Mouse (Mus musculus) layer of hippocampus, postnatal 10 days (tissue): Measurements from ENCODE around the gene Spata18. TPM values are rescaled to one million over a fixed set of nuclear protein-coding genes. Genes with fewer than 3 reads are reported as not detected.

Experiments
- DNase-seq, 2 experiments: peaks; one replicate each; pipeline ENCODE4 v3.0.0; 2021; ENCODE audit warnings: low spot score in 2 of 2
- long read RNA-seq: library from polyadenylated mRNA; stranded (forward); transcript quantifications from one replicate; pipeline ENCODE4 v2.0.0, GENCODE M21; 2023
- total RNA-seq, 2 experiments: library from RNA; stranded (reverse); gene quantifications; 2 replicates each; pipeline ENCODE4 v1.2.3; 2021

The Spata18 gene
- 1 to 10 TPM; 2.4 to 2.6 TPM for total RNA-seq
- long read RNA-seq: 0 reads

- DNase-seq: peak in 1 of 2 experiments; percentile 20
These were observed at the start of gene Spata18 for GRCm38 (mm10) chr5:73651061-73651854. Spata18 (plus strand) TSS chr5:73651379.

DNA sequence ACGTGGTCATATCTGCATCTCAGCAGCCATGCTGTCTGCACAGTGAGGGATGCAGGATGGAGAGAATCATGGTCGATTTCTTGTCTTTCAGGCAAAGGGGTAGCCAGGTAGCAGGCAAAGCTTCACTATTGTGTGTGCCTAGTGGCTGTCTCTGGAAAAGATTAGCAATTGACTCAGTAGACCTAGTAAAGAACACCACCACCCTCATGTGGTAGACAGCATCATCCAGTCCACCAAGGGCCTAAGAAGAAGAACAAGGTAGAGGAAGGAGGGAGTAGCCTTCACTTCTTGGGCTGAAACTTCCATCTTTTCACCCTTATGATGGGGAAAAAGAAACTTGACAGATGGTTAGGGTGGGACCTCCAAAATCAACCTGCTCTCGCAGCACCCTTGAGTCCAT is 48.3 kb upstream of the Spata18 start:
- no peak for DNase-seq

- no peak for DNase-seq
These were observed 46.6 kb upstream of the Spata18 start for GRCm38 (mm10) chr5:73604542-73604941.

- no peak for DNase-seq
These were observed 46.2 kb upstream of the Spata18 start for GRCm38 (mm10) chr5:73604964-73605363.

GRCm38 (mm10) chr5:73611071-73611470 is 40.1 kb upstream of the Spata18 start:
- DNase-seq: no peak

DNA sequence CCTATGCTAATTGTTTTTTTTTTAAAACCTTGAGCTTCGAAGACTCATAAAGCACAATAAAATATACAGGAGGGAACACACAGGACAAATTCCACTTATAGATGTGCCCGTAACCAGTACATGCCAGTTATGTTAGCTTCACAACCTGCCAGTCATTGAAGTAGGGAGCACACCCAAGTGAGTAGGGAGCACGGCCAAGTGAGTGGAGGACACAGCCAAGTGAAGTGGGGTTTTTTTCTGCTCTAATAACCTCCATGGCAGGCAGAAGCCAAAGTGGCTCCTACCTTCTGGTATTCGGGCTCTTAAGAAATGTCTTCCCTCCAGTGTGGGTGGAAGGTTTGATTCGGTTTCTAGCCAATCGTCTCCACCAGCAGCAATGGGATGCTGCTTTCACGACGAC is 37.9 kb upstream of the Spata18 start:
- DNase-seq: no peak

GRCm38 (mm10) chr5:73615211-73615610 is 36.0 kb upstream of the Spata18 start:
- DNase-seq: no peak

GRCm38 (mm10) chr5:73618969-73619368 is 32.2 kb upstream of the Spata18 start:
- no peak for DNase-seq

DNA sequence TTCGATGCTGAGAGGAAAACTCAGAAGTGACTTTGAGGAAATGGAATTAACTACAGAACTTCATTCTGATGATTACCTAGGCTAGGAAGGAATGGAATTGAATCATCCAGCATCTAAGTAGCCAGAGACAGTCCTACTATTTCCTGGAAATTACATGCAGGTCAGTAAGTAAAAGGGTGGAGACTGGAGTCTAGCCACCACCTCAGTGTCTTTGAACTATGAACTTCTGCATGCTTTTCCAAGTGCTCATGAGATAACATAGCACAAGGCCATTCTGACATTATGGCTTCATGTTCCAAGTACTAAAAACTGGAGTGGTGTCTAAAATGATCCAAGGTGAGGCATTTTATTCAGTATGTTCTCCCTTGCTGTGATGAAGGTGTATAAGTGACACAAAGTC is 25.7 kb upstream of the Spata18 start:
- DNase-seq: no peak

- DNase-seq: no peak
These were observed 24.3 kb upstream of the Spata18 start for GRCm38 (mm10) chr5:73626842-73627241.

- no peak for DNase-seq
These were observed 23.6 kb upstream of the Spata18 start for GRCm38 (mm10) chr5:73627559-73627958.

- no peak for DNase-seq
These were observed 23.2 kb upstream of the Spata18 start for GRCm38 (mm10) chr5:73627991-73628390.

DNA sequence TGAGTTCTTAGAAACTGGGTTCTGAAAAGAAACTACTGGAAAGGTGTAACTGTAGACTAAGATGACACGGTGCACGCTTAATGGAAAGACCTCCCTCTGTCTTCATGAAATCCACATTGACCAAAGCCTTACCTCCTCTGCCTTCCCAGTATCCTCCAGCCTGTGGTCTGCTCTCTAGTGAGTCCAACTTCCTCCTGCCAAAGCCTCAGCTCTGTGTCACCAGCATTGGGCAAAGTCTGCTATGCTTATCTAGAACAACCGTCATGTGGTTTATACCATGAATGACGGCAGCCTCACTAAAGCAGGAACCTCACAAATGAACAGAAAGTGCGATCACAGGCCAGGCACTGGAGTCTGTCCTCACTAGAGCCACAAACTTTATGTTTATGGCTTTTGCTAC is 21.0 kb upstream of the Spata18 start:
- no peak for DNase-seq

- DNase-seq: no peak
These were observed 20.1 kb upstream of the Spata18 start for GRCm38 (mm10) chr5:73631001-73631558.

DNA sequence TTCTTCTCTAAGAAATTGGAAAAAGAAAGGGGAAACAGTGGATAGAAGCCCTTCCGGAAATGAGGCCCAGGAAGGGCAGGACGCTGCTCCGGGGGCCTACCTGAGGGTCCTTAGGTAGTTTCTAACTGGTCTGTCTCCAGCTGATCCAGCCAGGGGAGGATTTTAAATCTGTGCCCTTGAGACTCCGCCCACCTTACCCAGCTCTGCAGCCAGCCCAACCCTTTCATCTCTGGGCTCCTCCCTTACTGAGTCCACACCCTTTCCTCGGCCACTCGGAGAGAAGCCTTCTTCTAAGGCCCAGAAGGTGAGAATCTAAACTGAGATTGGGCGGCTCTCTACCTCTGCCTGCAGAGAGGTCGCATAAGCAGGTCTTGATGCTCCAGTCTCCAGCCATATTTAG is 18.9 kb upstream of the Spata18 start, which contains the start of gene Lrrc66:
Gene Lrrc66, minus strand, starts transcription at position 236 of the 400 bp plus-strand sequence.
- DNase-seq: no peak

- DNase-seq: peak; percentile 85 to 88
These were observed 18.0 kb upstream of the Spata18 start for GRCm38 (mm10) chr5:73633141-73633540.

GRCm38 (mm10) chr5:73637337-73638107 is 13.7 kb upstream of the Spata18 start:
- DNase-seq: peak; percentile 16 to 31

DNA sequence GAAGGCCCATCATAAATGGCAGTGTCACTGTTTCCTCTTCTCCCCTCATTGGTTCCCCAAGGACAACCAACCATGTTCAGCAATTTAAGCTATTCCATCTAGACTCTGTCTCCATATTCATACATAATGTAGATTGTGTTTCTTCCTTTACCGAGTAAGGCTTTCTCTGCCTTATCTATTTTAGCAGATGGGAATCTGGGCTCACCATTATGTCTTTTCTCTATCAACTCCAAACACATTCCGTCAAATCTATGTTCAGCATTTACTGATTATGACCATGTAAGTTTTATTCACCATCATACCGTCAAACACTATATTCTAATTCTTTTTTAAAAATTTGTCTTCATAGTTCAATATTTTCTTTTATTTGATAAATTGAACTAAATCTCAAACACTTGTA is 10.1 kb upstream of the Spata18 start:
- no peak for DNase-seq

- peak; percentile 50 to 53 for DNase-seq
These were observed 9.1 kb upstream of the Spata18 start for GRCm38 (mm10) chr5:73642091-73642490.

DNA sequence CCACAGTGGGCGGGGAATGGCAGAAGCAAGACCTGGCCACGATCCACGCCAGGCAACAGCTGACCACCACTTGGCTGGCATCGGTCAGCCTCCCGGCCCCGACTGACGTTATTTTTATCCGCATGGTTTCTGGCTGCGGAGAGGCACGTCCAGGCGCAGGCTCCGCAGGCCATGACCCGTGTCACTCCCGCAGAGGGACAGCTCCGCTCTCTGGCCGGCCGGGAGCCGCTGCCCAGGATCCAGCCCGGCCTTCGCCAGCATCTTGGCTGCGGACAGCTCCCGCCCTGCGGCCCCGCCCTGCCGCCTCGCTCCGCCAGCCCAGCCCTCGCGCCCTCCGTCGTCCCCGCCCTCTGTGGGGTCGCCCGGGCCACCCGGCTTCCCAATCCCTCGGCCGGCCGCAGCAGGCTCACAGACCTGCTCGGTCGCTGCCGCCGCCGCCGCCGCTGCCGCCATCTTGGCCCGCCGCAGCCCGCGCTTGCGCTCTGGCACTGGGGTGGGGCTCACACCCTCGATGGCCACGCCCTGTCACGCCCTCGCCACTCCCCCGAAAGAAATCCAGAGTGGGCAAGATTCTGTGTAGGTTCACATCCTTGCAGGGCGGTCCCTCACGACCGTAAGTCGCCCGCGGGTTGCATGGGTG is 3.8 kb upstream of the Spata18 start, which contains the start of gene Sgcb:
Gene Sgcb, minus strand, starts transcription at position 530 of the 640 bp plus-strand sequence.
- peak; percentile 78 to 88 for DNase-seq

GRCm38 (mm10) chr5:73650365-73650964 is 714 bp upstream of the Spata18 start:
- DNase-seq: no peak
